In the genomic region with DNA sequence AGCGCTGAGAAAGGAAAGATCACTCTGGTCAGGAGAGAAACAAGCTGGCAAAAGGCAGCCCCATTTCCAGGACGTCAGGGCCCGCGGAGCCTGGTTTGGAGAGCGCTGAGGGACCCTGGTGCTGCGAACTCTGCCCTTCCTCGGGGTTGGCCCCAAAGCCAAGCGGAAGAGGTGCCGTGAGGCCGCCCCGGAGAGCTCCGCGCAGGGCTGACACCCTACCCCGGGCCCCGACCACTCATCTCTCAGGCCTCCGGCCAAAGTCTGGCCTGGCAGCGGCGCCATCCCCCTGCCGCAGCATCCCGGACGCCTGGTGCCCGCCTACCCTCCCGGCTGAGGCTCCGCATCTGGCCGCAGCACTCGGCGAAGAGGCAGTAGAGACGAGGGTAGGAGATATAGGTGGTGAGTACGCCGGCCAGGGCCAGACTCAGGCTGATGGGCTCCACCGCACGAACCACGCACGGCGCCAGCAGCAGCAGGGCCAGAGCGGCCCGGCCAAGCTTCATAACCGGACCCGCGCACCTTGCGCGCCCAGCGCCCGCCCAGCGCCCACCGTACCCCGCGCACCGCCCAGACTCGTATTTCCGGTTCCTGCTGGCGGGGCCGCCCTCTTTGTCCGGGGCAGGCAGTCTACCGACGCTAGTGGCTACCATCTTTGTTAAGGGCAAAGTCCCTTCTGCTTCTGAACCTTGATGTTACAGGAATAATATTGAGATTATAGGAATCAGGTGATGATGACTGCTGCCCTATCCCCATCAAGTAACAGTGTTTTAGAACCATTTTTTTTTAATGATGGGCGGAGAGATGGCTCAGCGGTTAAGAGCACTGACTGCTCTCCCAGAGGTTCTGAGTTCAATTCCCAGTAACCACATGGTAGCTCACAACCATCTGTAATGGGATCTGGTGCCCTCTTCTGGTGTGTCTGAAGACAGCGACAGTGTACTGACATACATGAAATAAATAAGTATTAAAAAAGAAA, we compare ENCODE assay signal across 8 mouse cellular contexts. TPM values are rescaled to one million over a fixed set of nuclear protein-coding genes. Genes with fewer than 3 reads are reported as not detected.
DNase-seq lines count a peak whose midpoint lies in the region; ATAC-seq and TF ChIP-seq lines count a peak whose summit lies in the region.

A gene (minus strand): TSS at position 582 of the 976 bp plus-strand sequence.

- 2% methylated on average over 47 of the region's 59 CpGs for whole genome bisulfite sequencing in hindbrain, embryonic 14.5 days

- peaks cover 41% of the 10 kb centered on the region for H3K36me3 ChIP-seq in hindbrain, embryonic 14.5 days (replicated peaks; ENCODE audit: control insufficient read depth, insufficient read depth)

- H3K9ac ChIP-seq in hindbrain, embryonic 14.5 days = peak within 1 kb of the TSS; percentile 96

- H3K4me3 ChIP-seq in hindbrain, embryonic 14.5 days (replicated peaks; ENCODE audit: low read length) = peak within 1 kb of the TSS; percentile 98

- H3K27me3 ChIP-seq in Patski = no peaks in the 10 kb centered on the region
- H3K27me3 ChIP-seq in hindbrain, embryonic 14.5 days (ENCODE audit: control insufficient read depth, insufficient read depth, low read length) = no peaks in the 10 kb centered on the region

- POLR2A ChIA-PET in Patski (lab: Charles Lee) = interaction anchor here (1.0 kb wide), 1 partner anchor 12 kb away, joined by 4 read pairs; no protein-coding TSS in a partner anchor

- DNase-seq in Patski (ENCODE audit: low read depth, low spot score) = no peak
- DNase-seq in cerebellum, postnatal 14 days = peak; percentile 93 to 94
- DNase-seq in frontal cortex, postnatal 25 days (ENCODE audit: low spot score in 2 of 2) = peak; percentile 79 to 83
- DNase-seq in hindbrain, embryonic 14.5 days (ENCODE audit: low spot score) = peak; percentile 93
- DNase-seq in layer of hippocampus, postnatal 36 days = peak; percentile 89 to 91
- DNase-seq in lung, postnatal 36 days = peak; percentile 92
- peak; percentile 94 for DNase-seq in retina, postnatal 1 day
- peak; percentile 84 to 85 for DNase-seq in urinary bladder, adult 18-20 months (ENCODE audit: low spot score in 2 of 2)

- H3K4me1 ChIP-seq in hindbrain, embryonic 14.5 days (replicated peaks; ENCODE audit: control insufficient read depth, insufficient read depth, low read length) = peaks cover 16% of the 10 kb centered on the region

- H3K4me2 ChIP-seq in hindbrain, embryonic 14.5 days (replicated peaks) = peak within 1 kb of the TSS; percentile 90

- no peaks in the 10 kb centered on the region for H3K9me3 ChIP-seq in hindbrain, embryonic 14.5 days (ENCODE audit: control insufficient read depth, low read length)

- ATAC-seq in Patski = peak; percentile 58
- ATAC-seq in hindbrain, embryonic 14.5 days (ENCODE audit: low FRiP score) = peak; percentile 95

- in situ Hi-C loops in Patski (cut with MboI; ENCODE audit: low pct_unique_long_range_greater_than_20kb) = loop anchor here (5.0 kb wide), 1 partner anchor 185 kb away; a partner anchor contains a TSS

- CTCF ChIA-PET in Patski (lab: Charles Lee) = interaction anchor here (1.0 to 1.3 kb wide), 2 partner anchors 10 to 11 kb away, joined by 3 to 4 read pairs; no protein-coding TSS in a partner anchor

- no peak for TF ChIP-seq CTCF in Patski (IDR thresholded peaks at IDR 0.05)

- peak within 1 kb of the TSS; percentile 76 for H3K27ac ChIP-seq in hindbrain, embryonic 14.5 days

RNA-seq across cellular contexts. Expression of the gene that starts here (rescaled TPM):
- polyA plus RNA-seq in Patski (2021) = 53.1 TPM
- polyA plus RNA-seq in hindbrain, embryonic 14.5 days (2014; fragmentation: Nextera tagmentation; extraction: Ambion mirVana) = 81.2 and 82.0 TPM in 2 replicates
- total RNA-seq in layer of hippocampus, postnatal 36 days (2021) = 10 to 100 TPM; 48.2 to 52.6 TPM
